Mouse (Mus musculus): ENCODE results near the gene Slco4a1.

DNA sequence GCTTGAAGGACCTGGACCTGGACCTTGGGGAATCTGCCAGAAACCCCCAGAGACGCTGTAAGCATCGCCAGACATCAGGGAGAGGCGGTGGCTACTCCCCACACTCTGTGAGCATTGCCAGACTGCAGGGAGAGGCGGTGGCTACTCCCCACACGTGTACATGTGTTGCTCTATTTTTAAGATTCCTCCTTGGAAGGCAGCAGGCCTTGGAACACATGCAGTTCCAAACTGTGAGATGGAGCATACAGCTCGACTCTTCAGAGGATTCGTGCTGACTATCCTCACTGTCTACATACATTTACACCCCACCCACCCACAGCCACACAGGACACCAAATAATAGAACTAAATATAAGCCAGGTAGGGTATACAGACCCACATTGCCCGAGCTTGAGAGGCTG is 39.9 kb downstream of the Slco4a1 start:
- TF ChIP-seq POLR2A (IDR thresholded peaks at IDR 0.05; ENCODE audit: borderline replicate concordance, insufficient read depth, low read length), result no peak
- no peak for TF ChIP-seq CTCF (IDR thresholded peaks at IDR 0.05; ENCODE audit: borderline replicate concordance, insufficient read depth, low read depth, low read length)
